Mouse (Mus musculus): ENCODE measurements around the gene Gm14226.
A peak's percentile ranks its signal among the peaks of the same experiment; 100 is the strongest.
"Not testable (repeated sequence)": the region's sequence is repeated elsewhere in the genome, so short reads cannot be mapped to it uniquely, and the experiment has no call there.

The Gm14226 gene

GRCm38 (mm10) chr2:155018251-155018755 is at the start of gene Gm14226:
TSS of gene Gm14226 (plus strand) at chr2:155018266.
- DNase-seq = peak in 1 of 2 experiments; percentile 10

- DNase-seq = not testable (repeated sequence)
Measured at GRCm38 (mm10) chr2:154969740-154970397, 48.2 kb upstream of the Gm14226 start.

GRCm38 (mm10) chr2:154971919-154972692 is 46.0 kb upstream of the Gm14226 start:
- no peak for DNase-seq

DNA sequence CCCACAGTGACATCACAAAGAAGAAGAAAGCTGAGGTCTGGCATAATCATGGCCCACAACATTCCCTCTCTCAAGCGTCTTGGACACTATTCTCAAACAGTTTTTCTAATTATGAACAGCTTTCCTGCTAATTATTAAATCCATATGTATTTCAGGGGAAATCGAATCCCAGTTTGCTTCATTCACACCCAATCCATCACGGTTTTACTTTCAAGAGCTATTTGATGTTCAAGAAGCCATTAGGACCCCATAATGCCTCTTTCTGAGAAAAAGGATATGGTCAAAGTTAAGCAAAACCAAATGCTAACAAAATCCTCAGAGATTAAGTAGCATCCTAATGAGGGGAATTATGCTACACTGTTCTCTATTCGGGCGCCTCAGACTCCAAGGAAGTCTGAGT is 45.1 kb upstream of the Gm14226 start:
- DNase-seq = no peak

- DNase-seq = no peak
Measured at GRCm38 (mm10) chr2:154986609-154987008, 31.5 kb upstream of the Gm14226 start.

DNA sequence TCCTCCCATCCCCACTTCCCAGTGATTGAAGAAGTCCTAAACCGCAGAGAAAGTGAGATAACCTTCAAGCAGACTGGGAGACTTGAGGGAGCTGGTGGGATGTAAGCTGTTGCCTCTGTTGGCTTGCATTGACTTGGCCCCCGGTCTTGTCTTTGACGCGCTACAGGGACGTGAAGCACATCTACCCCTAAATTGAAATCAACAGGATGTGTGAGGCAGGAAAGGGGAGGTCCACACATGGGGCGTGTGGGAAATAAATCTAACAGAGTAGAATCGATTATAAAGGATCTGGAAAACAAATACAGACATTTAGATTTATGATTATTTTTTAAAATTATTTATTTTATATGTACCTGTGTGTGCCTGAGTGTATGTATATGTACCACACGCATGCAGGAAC is 26.7 kb upstream of the Gm14226 start:
- no peak for DNase-seq

DNA sequence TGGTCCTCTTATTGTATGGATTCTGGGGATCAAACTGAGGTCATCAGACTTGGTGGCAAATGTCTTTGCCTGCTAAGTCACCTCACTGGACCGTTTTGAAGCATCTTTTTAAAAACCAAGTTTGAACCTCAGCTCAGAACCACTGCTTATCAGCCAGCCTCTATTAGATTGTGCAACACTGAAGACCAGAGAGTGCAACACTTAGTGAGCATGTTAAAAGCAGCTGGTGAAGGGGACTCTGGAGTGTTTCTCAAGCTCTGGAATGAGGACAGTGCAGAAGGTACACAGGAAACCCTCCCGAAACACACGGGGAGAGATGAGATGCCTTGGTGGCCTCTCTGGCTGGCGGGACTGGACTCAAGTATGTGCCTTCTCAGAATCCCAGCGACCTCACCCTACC is 26.0 kb upstream of the Gm14226 start:
- no peak for DNase-seq

DNA sequence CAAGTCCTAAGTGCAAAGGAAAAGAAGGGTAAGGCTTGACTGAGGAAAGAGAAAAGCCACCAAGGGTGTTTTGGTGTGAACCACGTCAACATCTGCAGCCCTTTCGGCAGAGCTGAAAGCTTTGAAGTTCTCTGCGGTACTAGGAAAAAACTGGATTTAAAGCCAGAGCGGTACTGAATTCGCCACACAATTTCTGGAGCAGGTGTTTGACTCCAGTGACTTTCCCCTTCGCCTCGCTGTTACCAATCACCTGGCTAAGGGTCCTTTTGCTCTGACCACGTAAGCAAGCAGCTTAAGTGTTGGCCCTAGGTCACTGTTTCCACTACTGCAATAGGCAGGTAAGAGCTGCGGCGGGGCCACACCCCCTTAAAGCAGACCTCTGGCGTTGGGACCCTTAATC is 12.6 kb upstream of the Gm14226 start:
- DNase-seq = no peak

DNA sequence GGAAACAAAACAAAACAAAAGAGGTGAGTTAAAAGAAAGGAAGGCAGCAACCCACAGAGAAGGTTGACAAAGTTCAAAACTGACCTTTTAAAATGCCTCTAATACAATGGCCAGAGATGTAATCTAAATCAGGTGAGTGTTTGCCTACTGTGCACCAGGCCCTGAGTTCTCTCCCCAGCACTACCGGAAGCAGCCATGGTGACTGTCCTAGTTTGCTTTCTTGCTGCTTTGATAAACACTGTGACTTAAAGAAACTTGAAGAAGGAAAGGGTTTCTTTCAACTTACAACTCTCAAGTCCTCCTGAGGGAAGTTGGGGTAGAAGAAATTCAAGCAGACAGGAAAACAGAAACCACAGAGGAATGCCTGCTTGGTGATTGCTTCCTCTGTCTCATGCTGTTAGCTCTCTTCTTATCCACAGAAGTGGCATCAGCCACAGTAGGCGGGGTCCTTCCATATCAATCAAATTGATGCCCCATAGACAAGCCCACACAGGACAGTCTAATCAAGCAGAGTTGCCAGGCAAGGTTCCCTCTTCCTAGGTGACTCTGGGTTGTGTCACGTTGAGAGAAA is 6.9 kb upstream of the Gm14226 start:
- DNase-seq = peak in 1 of 2 experiments; percentile 21

GRCm38 (mm10) chr2:155012991-155013390 is 5.1 kb upstream of the Gm14226 start:
- no peak for DNase-seq

GRCm38 (mm10) chr2:155016751-155017150 is 1.3 kb upstream of the Gm14226 start:
- DNase-seq = not testable (repeated sequence)

- peak; percentile 79 to 87 for DNase-seq
Measured at GRCm38 (mm10) chr2:155018762-155019641, 936 bp downstream of the Gm14226 start.

DNA sequence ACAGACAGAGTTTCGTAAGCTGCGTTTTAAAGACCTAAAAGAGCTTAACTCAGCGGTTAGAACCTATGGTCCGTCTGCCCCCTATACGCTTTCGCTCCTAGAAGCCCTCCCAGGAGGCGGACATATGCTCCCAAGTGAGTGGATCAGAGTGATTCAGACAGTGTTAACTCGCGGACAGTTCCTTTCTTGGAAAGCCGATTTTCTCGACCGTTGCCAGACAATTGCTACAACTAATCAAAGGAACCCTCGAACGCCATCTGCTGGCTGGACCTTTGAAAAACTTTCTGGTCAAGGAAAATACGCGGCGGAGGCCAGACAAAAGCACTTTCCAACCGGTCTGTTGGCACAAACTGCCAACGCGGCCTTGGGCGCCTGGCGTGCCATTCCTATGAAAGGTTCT is 1.6 kb downstream of the Gm14226 start:
- peak; percentile 96 for DNase-seq

GRCm38 (mm10) chr2:155020247-155020826 is 2.3 kb downstream of the Gm14226 start:
- not testable (repeated sequence) for DNase-seq

- DNase-seq = no peak
Measured at GRCm38 (mm10) chr2:155030831-155031230, 12.8 kb downstream of the Gm14226 start.

DNA sequence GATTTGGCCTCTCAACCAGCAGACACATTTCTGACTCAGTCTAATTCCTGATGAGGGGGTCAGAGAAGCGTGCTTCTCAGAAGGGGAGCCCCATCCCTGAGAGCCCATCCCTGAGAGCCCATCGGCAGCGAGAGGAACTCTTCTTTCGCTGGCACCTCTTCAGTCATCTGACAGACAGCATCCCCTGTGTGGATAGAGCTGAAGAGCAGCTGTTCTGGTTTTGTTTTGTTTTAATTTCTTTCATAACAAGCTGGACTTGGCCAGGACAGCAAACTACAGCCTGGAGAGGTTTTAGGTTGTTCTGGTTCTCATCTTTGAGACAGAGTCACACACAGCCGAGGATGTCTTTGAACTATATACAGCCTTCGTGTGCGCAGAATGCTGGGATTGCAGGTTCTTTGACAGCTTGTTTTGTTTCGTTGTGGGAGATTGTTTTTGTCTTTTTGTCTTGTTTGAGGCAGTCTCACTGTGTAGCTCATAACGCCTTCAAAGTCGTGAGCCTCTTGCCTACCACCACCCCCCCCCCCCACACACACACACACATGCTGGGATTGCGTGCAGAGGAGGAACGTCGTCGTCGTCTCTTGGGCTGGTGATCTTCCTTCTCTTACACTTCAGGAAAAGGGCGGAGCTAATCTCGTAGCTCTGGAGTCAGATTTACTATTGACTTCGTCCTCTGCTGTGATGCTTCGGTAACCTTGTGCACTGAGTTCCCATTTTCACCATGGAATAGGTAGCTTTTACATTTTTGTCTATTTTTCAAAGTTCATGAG is 15.1 kb downstream of the Gm14226 start:
- DNase-seq = no peak

DNA sequence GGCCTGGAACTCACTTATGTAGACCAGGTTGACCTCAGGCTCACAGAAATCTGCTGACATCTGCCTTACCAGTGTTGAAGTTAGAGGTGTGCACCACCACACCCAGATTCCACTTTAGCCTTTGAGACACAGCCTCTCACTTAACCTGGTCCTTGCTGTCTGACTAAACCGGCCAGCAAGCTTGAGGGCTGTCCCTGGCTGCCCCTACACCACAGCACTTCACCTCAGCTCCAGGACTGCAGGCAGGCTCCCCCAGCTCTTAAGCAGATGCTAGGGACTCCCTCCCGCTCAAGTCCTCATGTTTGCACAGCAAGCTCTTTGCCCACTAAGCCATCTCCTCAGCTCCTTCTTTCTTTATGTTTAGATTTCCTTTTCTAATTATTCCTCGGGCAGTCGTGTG is 21.9 kb downstream of the Gm14226 start:
- no peak for DNase-seq

- DNase-seq = no peak
Measured at GRCm38 (mm10) chr2:155044542-155044941, 26.5 kb downstream of the Gm14226 start.

- no peak for DNase-seq
Measured at GRCm38 (mm10) chr2:155045075-155045474, 27.0 kb downstream of the Gm14226 start.

DNA sequence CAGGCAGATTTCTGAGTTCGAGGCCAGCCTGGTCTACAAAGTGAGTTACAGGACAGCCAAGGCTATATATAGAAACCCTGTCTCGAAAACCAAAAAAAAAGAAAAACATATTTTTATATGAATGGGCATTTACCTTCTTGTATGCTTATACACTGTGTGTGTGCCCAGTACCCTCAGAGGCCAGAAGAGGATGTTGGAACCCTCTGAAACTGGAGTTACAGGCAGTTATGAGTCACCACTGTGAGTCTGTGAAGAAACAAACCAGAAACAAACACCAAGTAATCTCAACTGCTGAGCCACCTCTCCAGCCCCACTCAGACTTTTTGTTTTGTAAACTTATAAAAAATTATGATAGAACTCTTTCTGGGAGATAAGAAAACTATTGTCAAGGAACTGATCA is 28.7 kb downstream of the Gm14226 start:
- DNase-seq = no peak

GRCm38 (mm10) chr2:155047452-155048178 is 29.5 kb downstream of the Gm14226 start:
- no peak for DNase-seq

Measured in kidney, postnatal 4 days (tissue).